Mouse (Mus musculus) 416B (cell line): ENCODE results near the gene Gzmf.
"Not testable (repeated sequence)": the region's sequence is repeated elsewhere in the genome, so short reads cannot be mapped to it uniquely, and the experiment has no call there.

Experiments
- DNase-seq: peaks from one replicate; pipeline ENCODE4 v3.0.0; 2011; ENCODE audit warnings: low read depth

The Gzmf gene

GRCm38 (mm10) chr14:56211317-56211716 lies at the start of gene Gzmf:
Gzmf (minus strand) TSS chr14:56211417.
- DNase-seq = peak; percentile 17

GRCm38 (mm10) chr14:56240409-56240808 lies 29.2 kb upstream of the Gzmf start:
- DNase-seq = peak; percentile 73

DNA sequence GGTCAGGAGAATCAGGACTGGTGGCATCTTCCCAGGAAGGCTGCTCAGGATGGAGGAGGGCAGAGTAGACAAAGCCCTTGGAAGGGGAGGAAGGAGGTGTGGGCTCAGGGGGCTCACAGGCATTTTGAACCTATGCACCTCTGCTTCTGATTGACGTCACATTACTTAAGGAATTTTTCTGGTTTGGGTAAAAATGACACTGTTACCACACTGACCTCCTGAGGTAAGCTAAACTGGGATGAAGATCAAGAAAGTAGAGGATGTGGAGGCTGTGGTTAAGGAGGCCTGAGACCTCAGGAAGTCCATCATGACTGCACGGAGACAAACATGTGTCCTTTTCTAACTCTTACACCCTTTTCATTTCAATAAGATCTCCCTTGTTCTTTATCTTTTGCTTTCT lies 23.3 kb upstream of the Gzmf start, which contains the start of gene Gzmc:
Gzmc (minus strand) TSS at position 101 of the 400 bp plus-strand sequence.
- DNase-seq = peak; percentile 80

DNA sequence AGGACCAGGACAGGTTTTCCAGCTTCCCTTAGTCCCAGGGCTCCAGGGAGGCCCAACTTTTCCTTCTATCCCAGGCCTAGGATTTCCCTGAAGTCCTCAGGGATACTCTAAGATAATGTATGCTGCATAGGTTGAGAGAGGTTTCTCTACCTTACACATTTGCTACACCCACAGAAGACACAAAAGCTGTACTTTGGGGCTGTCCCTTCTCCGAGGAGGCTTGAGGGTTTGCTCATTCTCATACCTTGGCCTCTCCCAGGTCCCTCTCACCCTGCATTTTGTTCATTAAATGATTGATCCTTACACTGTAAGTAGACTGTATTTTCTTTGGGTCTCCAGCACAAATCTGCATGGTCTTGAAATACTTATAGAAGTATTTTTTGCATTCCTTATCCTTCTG lies 5.6 kb downstream of the Gzmf start:
- no peak for DNase-seq

GRCm38 (mm10) chr14:56205021-56205420 lies 6.2 kb downstream of the Gzmf start:
- peak; percentile 66 for DNase-seq

- DNase-seq = peak; percentile 78
Measured at GRCm38 (mm10) chr14:56203975-56204374, 7.2 kb downstream of the Gzmf start.

DNA sequence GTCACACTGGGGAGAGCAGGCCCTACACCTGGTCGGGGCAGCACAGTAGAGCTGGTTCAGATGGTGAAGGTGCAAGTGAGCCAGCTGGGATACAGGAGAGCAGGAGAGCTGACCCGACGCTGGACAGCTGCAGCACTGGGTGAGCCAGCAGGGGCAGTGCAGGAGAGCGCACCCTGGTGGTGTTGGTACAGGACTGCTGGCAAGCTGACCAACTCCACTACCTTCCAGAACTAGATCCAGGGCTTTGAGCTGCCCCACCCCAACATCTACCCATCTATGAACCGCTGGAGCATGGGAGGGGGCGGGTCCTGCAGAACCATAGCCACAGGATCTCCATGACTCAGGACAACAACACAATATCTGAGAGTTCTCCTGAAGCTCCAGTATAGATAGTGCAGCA lies 24.3 kb downstream of the Gzmf start:
- DNase-seq = peak; percentile 66

- no peak for DNase-seq
Measured at GRCm38 (mm10) chr14:56186521-56186920, 24.7 kb downstream of the Gzmf start.

- peak; percentile 62 for DNase-seq
Measured at GRCm38 (mm10) chr14:56177651-56178050, 33.6 kb downstream of the Gzmf start.

- no peak for DNase-seq
Measured at GRCm38 (mm10) chr14:56174499-56174898, 36.7 kb downstream of the Gzmf start, which contains the start of gene Gzmn. Gzmn (minus strand) TSS chr14:56174599.

- DNase-seq = no peak
Measured at GRCm38 (mm10) chr14:56173396-56173795, 37.8 kb downstream of the Gzmf start.

- DNase-seq = peak; percentile 22
Measured at GRCm38 (mm10) chr14:56172744-56173143, 38.5 kb downstream of the Gzmf start.

DNA sequence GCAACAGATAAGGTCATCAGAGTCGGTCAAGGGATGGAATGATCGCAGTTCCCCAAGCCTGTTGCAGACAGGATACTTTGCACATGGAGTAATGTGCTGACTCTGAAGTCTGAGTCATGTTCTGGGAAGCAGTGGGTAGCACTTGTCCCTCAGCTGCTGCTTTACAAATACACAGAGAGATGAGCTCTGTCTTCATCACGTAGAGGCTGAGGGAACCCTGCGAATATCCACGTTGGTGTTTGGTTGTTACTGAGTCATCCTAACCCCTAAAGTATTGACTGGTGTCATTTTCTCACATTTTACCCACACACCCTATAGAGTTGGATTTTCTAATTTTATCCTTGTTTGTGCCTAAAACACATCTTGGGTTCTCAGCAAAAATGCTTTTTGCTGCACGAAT lies 43.2 kb downstream of the Gzmf start:
- peak; percentile 18 for DNase-seq

- DNase-seq = no peak
Measured at GRCm38 (mm10) chr14:56162109-56162508, 49.1 kb downstream of the Gzmf start.

DNA sequence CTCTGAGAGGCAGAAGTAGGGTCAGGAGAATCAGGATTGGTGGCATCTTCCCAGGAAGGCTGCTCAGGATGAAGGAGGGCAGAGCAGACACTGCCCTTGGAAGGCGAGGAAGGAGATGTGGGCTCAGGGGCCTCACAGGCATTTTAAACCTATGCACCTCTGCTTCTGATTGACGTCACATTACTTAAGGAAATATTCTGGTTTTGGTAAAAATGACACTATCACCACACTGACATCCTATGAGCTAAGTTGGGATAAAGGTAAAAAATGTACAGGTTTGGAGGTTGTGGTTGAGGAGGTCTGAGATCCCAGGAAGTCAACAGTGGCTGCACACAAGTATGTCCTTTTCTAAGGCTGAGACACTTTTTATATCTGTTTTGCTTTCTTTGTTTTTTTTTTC lies 51.7 kb downstream of the Gzmf start, which contains the start of gene Gzmg:
Gzmg (minus strand) TSS at position 101 of the 400 bp plus-strand sequence.
- DNase-seq = not testable (repeated sequence)

DNA sequence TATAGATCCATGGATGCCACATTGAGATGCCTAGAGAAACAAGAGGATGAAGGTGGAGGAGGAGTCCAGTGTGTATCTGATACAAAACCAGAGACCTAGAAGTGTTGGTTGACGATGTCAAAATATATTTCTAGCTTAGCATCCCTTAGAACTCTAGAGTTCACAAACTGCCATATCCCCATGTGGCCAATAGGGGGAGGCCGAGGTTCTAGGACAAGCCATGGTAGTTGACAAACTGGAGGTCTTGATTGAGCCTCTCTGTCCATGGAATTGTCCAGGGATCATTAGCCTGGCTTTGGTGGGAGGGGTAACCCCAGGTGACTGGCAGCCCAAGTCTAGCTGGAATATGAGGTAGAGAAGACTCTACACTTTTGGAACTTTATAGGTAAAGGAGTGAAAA lies 55.9 kb downstream of the Gzmf start:
- peak; percentile 20 for DNase-seq
